Mouse (Mus musculus) cerebellum, postnatal 14 days (tissue): ENCODE results near the gene Chmp3.

Experiments
- DNase-seq, 2 experiments: peaks; one replicate each; pipeline ENCODE4 v3.0.0; 2021; ENCODE audit warnings: mixed read lengths in 2 of 2

The Chmp3 gene

GRCm38 (mm10) chr6:71543686-71544499 lies at the start of gene Chmp3:
Gene Chmp3, plus strand, starts transcription at chr6:71543797.
- DNase-seq, result peak; percentile 97 to 98

GRCm38 (mm10) chr6:71494341-71495020 lies 49.1 kb upstream of the Chmp3 start:
- peak; percentile 74 to 80 for DNase-seq

GRCm38 (mm10) chr6:71500575-71500974 lies 43.0 kb upstream of the Chmp3 start:
- no peak for DNase-seq

- DNase-seq, result no peak
Observed at GRCm38 (mm10) chr6:71503001-71503400, 40.6 kb upstream of the Chmp3 start.

GRCm38 (mm10) chr6:71503670-71504069 lies 39.9 kb upstream of the Chmp3 start:
- DNase-seq, result no peak

GRCm38 (mm10) chr6:71504091-71504490 lies 39.5 kb upstream of the Chmp3 start:
- DNase-seq, result no peak

GRCm38 (mm10) chr6:71505671-71506070 lies 37.9 kb upstream of the Chmp3 start:
- DNase-seq, result no peak

GRCm38 (mm10) chr6:71519476-71519875 lies 24.1 kb upstream of the Chmp3 start:
- peak in 1 of 2 experiments; percentile 60 for DNase-seq

- DNase-seq, result peak; percentile 88 to 91
Observed at GRCm38 (mm10) chr6:71525556-71525955, 18.0 kb upstream of the Chmp3 start.

GRCm38 (mm10) chr6:71527056-71527455 lies 16.5 kb upstream of the Chmp3 start:
- peak; percentile 77 to 80 for DNase-seq

- DNase-seq, result peak; percentile 44 to 63
Observed at GRCm38 (mm10) chr6:71527826-71528225, 15.8 kb upstream of the Chmp3 start.

GRCm38 (mm10) chr6:71530176-71530575 lies 13.4 kb upstream of the Chmp3 start:
- DNase-seq, result peak; percentile 66 to 82

GRCm38 (mm10) chr6:71537286-71537685 lies 6.3 kb upstream of the Chmp3 start:
- DNase-seq, result no peak

- DNase-seq, result peak; percentile 38 to 53
Observed at GRCm38 (mm10) chr6:71555507-71555951, 11.9 kb downstream of the Chmp3 start.

GRCm38 (mm10) chr6:71556826-71557225 lies 13.2 kb downstream of the Chmp3 start:
- DNase-seq, result no peak

- DNase-seq, result no peak
Observed at GRCm38 (mm10) chr6:71568616-71569015, 25.0 kb downstream of the Chmp3 start.

- DNase-seq, result no peak
Observed at GRCm38 (mm10) chr6:71569025-71569424, 25.4 kb downstream of the Chmp3 start.

GRCm38 (mm10) chr6:71575359-71575758 lies 31.8 kb downstream of the Chmp3 start:
- DNase-seq, result no peak

- DNase-seq, result no peak
Observed at GRCm38 (mm10) chr6:71579478-71579877, 35.9 kb downstream of the Chmp3 start.

GRCm38 (mm10) chr6:71583198-71583597 lies 39.6 kb downstream of the Chmp3 start:
- DNase-seq, result no peak

- DNase-seq, result no peak
Observed at GRCm38 (mm10) chr6:71589401-71589800, 45.8 kb downstream of the Chmp3 start.

- no peak for DNase-seq
Observed at GRCm38 (mm10) chr6:71590154-71590553, 46.6 kb downstream of the Chmp3 start.

- no peak for DNase-seq
Observed at GRCm38 (mm10) chr6:71607756-71608155, 64.2 kb downstream of the Chmp3 start.

- DNase-seq, result no peak
Observed at GRCm38 (mm10) chr6:71608994-71609393, 65.4 kb downstream of the Chmp3 start.
